Mouse (Mus musculus) spleen, adult 10 weeks (tissue): Measurements from ENCODE around the gene Kcnab1. TPM values are rescaled to one million over a fixed set of nuclear protein-coding genes. Genes with fewer than 3 reads are reported as not detected.

Experiments used
- polyA plus RNA-seq: library from polyadenylated mRNA; stranded (reverse); fragments of 350-450 nt; fragmentation: Illumina TruSeq; extraction: RNeasy Lipid Tissue Mini Kit (QIAGEN cat#74804); gene quantifications from one replicate; pipeline ENCODE4 v1.2.3, GENCODE M21; 2015; ENCODE audit warnings: low replicate concordance; ENCODE audit not compliant: insufficient read depth

Gene Kcnab1
- 1.2 TPM for polyA plus RNA-seq

GRCm38 (mm10) chr3:65108945-65109921, at the start of gene Kcnab1:
TSS of gene Kcnab1 (plus strand) at chr3:65109384.

GRCm38 (mm10) chr3:65392421-65392817, 283.2 kb downstream of the Kcnab1 start, which contains the start of gene Ssr3:
TSS of gene Ssr3 (minus strand) at chr3:65392623.

